Mouse (Mus musculus) ovary, adult 18-20 months (tissue): ENCODE results near the gene Amelx.
A peak's percentile ranks its signal among the peaks of the same experiment; 100 is the strongest.

Source experiments
- DNase-seq: peaks from one replicate; pipeline ENCODE4 v3.0.0; 2022; ENCODE audit warnings: low spot score, mixed read lengths

Amelx gene

GRCm38 (mm10) chrX:169187100-169187499 lies at the start of gene Amelx:
Gene Amelx, minus strand, starts transcription at chrX:169187200.
- no peak for DNase-seq

- no peak for DNase-seq
Observed at GRCm38 (mm10) chrX:169222357-169223062, 35.5 kb upstream of the Amelx start.

DNA sequence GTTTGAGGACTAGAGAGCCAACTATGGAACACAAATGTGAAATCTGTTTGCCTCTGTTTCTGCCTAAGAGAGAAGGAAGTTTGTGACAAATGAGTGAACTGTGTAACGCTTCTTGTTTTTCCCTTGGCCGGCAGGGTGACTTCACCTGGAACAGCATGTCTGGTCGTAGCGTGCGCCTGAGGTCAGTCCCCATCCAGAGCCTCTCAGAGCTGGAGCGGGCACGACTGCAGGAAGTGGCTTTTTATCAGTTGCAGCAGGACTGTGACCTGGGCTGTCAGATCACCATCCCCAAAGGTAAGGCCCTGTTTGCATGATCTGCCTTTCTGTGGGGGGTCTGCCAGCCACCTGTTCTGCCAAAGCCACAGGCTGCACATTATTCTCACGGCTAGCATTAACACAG lies 33.1 kb upstream of the Amelx start:
- DNase-seq = no peak

GRCm38 (mm10) chrX:169210019-169210418 lies 23.0 kb upstream of the Amelx start:
- DNase-seq = no peak

DNA sequence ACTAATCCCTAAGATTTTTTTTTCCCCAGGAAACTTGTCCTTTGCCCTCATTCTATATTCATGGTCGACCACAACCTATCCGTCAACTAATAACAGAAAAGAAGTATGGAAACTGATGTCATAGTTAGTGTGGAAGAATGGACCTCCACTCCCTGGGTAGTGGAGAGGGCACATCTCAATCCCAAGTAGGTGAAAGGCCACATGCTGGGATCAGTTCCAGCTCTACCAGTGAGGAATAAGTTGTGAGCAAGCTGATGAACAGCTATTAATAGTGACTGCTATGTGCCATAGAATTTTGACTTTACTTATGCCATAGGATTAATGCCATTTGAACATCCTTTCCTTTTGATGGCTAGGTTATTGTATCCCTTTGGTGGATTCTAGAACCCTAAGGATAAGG lies 8.4 kb downstream of the Amelx start:
- no peak for DNase-seq

DNA sequence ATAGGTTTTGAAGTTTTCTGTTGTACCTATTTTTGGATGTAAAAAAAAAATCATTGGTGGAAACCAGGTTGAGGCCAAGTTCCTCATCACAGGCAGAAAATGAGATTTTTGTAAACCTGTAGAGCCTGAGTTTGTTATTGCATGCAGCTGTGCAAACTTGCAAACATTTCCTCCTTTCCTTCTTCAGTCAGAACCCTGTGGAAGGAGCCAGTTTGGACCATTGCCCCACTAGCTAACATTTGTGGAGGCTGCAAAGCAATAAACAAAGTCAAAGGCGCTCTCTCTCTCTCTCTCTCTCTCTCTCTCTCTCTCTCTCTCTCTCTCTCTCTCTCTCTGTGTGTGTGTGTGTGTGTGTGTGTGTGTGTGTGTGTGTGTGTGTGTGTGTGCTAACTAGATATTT lies 13.2 kb downstream of the Amelx start:
- no peak for DNase-seq

- DNase-seq = peak; percentile 1
Observed at GRCm38 (mm10) chrX:169170981-169171380, 16.0 kb downstream of the Amelx start.

GRCm38 (mm10) chrX:169158385-169158784 lies 28.6 kb downstream of the Amelx start:
- DNase-seq = no peak

GRCm38 (mm10) chrX:169153805-169154204 lies 33.2 kb downstream of the Amelx start:
- DNase-seq = no peak

- DNase-seq = no peak
Observed at GRCm38 (mm10) chrX:169140467-169140866, 46.5 kb downstream of the Amelx start.

DNA sequence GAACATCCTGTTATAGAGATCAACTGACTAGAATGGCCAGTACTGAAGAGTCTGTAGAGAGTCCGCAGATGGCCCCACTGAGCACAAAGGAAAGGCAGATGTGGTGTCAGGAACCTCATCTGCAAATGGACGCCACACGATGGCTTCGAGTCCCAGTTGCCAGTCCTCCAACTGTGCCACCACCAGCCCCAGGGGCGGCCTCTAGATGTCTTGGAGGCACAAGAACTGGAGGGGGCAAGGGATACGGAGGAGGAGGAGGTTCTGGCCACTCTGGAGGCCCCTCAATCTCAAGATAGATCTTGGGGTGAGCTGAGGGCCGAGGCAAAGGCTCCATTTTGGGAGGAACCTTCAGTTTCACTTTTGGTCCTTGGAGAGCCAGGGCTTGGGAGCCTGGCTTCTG lies 47.2 kb downstream of the Amelx start:
- DNase-seq = no peak
